Mouse (Mus musculus) kidney, adult 2 months (tissue): ENCODE measurements around the gene Fndc8.

Experiments used
- CTCF ChIP-seq: fragments of 200-500 bp; conservative IDR thresholded peaks from 2 replicates; pipeline ENCODE4 v1.5.1; 2011; ENCODE audit warnings: low read depth, mild to moderate bottlenecking, control low read depth, low read length, moderate library complexity, mixed read lengths; ENCODE audit not compliant: insufficient read depth, insufficient read length
- POLR2A ChIP-seq: fragments of 200-500 bp; IDR thresholded peaks from one replicate; pipeline ENCODE4 v1.6.1; 2011; ENCODE audit warnings: low read depth, low read length, control low read depth

GRCm38 (mm10) chr11:82947457-82947856 lies 55.5 kb downstream of the Fndc8 start:
- TF ChIP-seq POLR2A (no peak), CTCF (no peak)
